Mouse (Mus musculus): Measurements from ENCODE around the gene Ccdc63. TPM values are rescaled to one million over a fixed set of nuclear protein-coding genes. Genes with fewer than 3 reads are reported as not detected.
A peak's percentile ranks its signal among the peaks of the same experiment; 100 is the strongest.

The Ccdc63 gene
- polyA plus RNA-seq, 1 experiment from 2014 or later = 0.19 TPM

GRCm38 (mm10) chr5:122168344-122169069 is 27.9 kb upstream of the Ccdc63 start:
- H3K9ac ChIP-seq (ENCODE audit: low read depth, low read length) = no peak overlapping the region
- no peaks in the 10 kb centered on the region for H3K27me3 ChIP-seq (replicated peaks; ENCODE audit: control insufficient read depth, insufficient read depth, low read length)
- H3K4me2 ChIP-seq (ENCODE audit: low read length) = no peak overlapping the region
- 86% methylated on average over 13 of the region's 14 CpGs for WGBS
- no peak overlapping the region for H3K27ac ChIP-seq (ENCODE audit: low read depth, low read length)
- H3K9me3 ChIP-seq (ENCODE audit: control insufficient read depth, low read length) = no peaks in the 10 kb centered on the region
- peaks cover 37% of the 10 kb centered on the region for H3K4me1 ChIP-seq (ENCODE audit: control insufficient read depth, insufficient read depth, low read depth, low read length)
- no peak for ATAC-seq
- H3K36me3 ChIP-seq (ENCODE audit: control insufficient read depth, insufficient read depth, low read length) = peaks cover 42% of the 10 kb centered on the region
- H3K4me3 ChIP-seq (ENCODE audit: low read length) = no peak overlapping the region

GRCm38 (mm10) chr5:122166636-122167161 is 26.1 kb upstream of the Ccdc63 start:
- peak; percentile 62 for ATAC-seq
- Histone ChIP-seq H3K4me3 (ENCODE audit: low read length) (no peak overlapping the region), H3K4me2 (ENCODE audit: low read length) (0 out of 2 replicates have a peak overlapping the region, but pooled peaks have one; percentile 26), H3K27me3 (replicated peaks; ENCODE audit: control insufficient read depth, insufficient read depth, low read length) (no peaks in the 10 kb centered on the region), H3K9me3 (ENCODE audit: control insufficient read depth, low read length) (no peaks in the 10 kb centered on the region), H3K4me1 (ENCODE audit: control insufficient read depth, insufficient read depth, low read depth, low read length) (peaks cover 55% of the 10 kb centered on the region), H3K27ac (ENCODE audit: low read depth, low read length) (peak overlapping the region; percentile 50), H3K9ac (ENCODE audit: low read depth, low read length) (peak overlapping the region; percentile 3), H3K36me3 (ENCODE audit: control insufficient read depth, insufficient read depth, low read length) (peaks cover 27% of the 10 kb centered on the region)
- WGBS = 27% methylated on average over 8 of the region's 8 CpGs

DNA sequence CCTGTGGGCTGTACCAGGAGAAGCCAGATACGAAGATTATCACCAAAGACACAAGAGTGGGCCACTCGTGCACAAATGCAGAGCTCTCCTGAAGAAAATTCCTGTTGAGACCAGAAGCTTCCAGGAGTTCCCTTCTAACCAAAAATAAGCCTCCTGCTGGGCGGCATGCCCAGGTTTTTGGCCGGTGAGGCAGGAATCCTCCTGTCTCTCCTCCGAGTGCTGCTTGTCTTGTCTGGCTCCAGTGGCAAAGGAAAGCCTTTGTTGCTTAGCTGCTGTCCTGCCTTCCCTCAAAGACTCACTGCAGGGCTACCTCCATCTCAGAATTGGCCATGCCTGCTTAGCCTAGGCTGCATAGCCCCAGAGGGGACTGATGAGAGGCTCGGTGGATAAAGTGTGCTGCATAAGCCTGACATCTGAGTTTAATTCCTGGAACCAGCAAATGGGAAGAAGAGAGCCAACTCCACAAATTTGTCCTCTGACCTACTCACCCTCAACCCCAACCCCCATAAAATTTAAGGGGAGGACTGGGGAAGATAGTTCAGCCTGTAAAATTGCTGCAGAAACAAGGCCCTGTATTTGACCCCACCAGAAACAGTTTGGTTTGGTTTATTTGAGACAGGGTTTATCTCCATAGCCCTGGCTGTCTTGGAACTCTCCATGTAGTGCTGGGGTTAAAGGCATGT is 24.8 kb upstream of the Ccdc63 start:
- 50% methylated on average over 6 of the region's 6 CpGs for WGBS
- no peak for ATAC-seq
- Histone ChIP-seq H3K27me3 (replicated peaks; ENCODE audit: control insufficient read depth, insufficient read depth, low read length) (no peaks in the 10 kb centered on the region), H3K9ac (ENCODE audit: low read depth, low read length) (no peak overlapping the region), H3K36me3 (ENCODE audit: control insufficient read depth, insufficient read depth, low read length) (peaks cover 14% of the 10 kb centered on the region), H3K27ac (ENCODE audit: low read depth, low read length) (peak overlapping the region; percentile 13; the same call in 1 of the 2 replicates), H3K4me3 (ENCODE audit: low read length) (no peak overlapping the region), H3K4me2 (ENCODE audit: low read length) (0 out of 2 replicates have a peak overlapping the region, but pooled peaks have one; percentile 9), H3K4me1 (ENCODE audit: control insufficient read depth, insufficient read depth, low read depth, low read length) (peaks cover 68% of the 10 kb centered on the region), H3K9me3 (ENCODE audit: control insufficient read depth, low read length) (no peaks in the 10 kb centered on the region)

GRCm38 (mm10) chr5:122164011-122164410 is 23.4 kb upstream of the Ccdc63 start:
- no peak for ATAC-seq
- Histone ChIP-seq H3K9me3 (ENCODE audit: control insufficient read depth, low read length) (no peaks in the 10 kb centered on the region), H3K4me1 (ENCODE audit: control insufficient read depth, insufficient read depth, low read depth, low read length) (peaks cover 80% of the 10 kb centered on the region), H3K27me3 (replicated peaks; ENCODE audit: control insufficient read depth, insufficient read depth, low read length) (no peaks in the 10 kb centered on the region), H3K27ac (ENCODE audit: low read depth, low read length) (peak overlapping the region; percentile 15; the same call in 1 of the 2 replicates), H3K36me3 (ENCODE audit: control insufficient read depth, insufficient read depth, low read length) (peaks cover 8% of the 10 kb centered on the region; the same call in 1 of the 2 replicates), H3K9ac (ENCODE audit: low read depth, low read length) (peak overlapping the region; percentile 42; the same call in 1 of the 2 replicates), H3K4me3 (ENCODE audit: low read length) (no peak overlapping the region), H3K4me2 (ENCODE audit: low read length) (no peak overlapping the region)
- 54% methylated on average over 3 of the region's 3 CpGs for WGBS

GRCm38 (mm10) chr5:122163194-122163593 is 22.6 kb upstream of the Ccdc63 start:
- no peak overlapping the region for H3K4me2 ChIP-seq (ENCODE audit: low read length)
- 52% methylated on average over 6 of the region's 6 CpGs for WGBS

GRCm38 (mm10) chr5:122158557-122159515 is 18.2 kb upstream of the Ccdc63 start:
- peak; percentile 45 for ATAC-seq
- peaks cover 53% of the 10 kb centered on the region for H3K4me1 ChIP-seq (ENCODE audit: control insufficient read depth, insufficient read depth, low read depth, low read length)
- H3K4me2 ChIP-seq (ENCODE audit: low read length) = peak overlapping the region; percentile 82
- no peaks in the 10 kb centered on the region for H3K9me3 ChIP-seq (ENCODE audit: control insufficient read depth, low read length)
- H3K4me3 ChIP-seq (ENCODE audit: low read length) = peak overlapping the region; percentile 64
- 2% methylated on average over 34 of the region's 42 CpGs for WGBS
- peak overlapping the region; percentile 86 for H3K27ac ChIP-seq (ENCODE audit: low read depth, low read length)
- no peaks in the 10 kb centered on the region for H3K27me3 ChIP-seq (replicated peaks; ENCODE audit: control insufficient read depth, insufficient read depth, low read length)
- H3K36me3 ChIP-seq (ENCODE audit: control insufficient read depth, insufficient read depth, low read length) = no peaks in the 10 kb centered on the region
- H3K9ac ChIP-seq (ENCODE audit: low read depth, low read length) = peak overlapping the region; percentile 94

More at GRCm38 (mm10) chr5:122163194-122163593, 22.6 kb upstream of the Ccdc63 start:
- Histone ChIP-seq H3K36me3 (ENCODE audit: control insufficient read depth, insufficient read depth, low read length) (peaks cover 2% of the 10 kb centered on the region; the same call in 1 of the 2 replicates), H3K4me3 (ENCODE audit: low read length) (no peak overlapping the region), H3K27ac (ENCODE audit: low read depth, low read length) (no peak overlapping the region), H3K4me1 (ENCODE audit: control insufficient read depth, insufficient read depth, low read depth, low read length) (peaks cover 80% of the 10 kb centered on the region), H3K27me3 (replicated peaks; ENCODE audit: control insufficient read depth, insufficient read depth, low read length) (no peaks in the 10 kb centered on the region), H3K9ac (ENCODE audit: low read depth, low read length) (no peak overlapping the region), H3K9me3 (ENCODE audit: control insufficient read depth, low read length) (no peaks in the 10 kb centered on the region)
- no peak for ATAC-seq

DNA sequence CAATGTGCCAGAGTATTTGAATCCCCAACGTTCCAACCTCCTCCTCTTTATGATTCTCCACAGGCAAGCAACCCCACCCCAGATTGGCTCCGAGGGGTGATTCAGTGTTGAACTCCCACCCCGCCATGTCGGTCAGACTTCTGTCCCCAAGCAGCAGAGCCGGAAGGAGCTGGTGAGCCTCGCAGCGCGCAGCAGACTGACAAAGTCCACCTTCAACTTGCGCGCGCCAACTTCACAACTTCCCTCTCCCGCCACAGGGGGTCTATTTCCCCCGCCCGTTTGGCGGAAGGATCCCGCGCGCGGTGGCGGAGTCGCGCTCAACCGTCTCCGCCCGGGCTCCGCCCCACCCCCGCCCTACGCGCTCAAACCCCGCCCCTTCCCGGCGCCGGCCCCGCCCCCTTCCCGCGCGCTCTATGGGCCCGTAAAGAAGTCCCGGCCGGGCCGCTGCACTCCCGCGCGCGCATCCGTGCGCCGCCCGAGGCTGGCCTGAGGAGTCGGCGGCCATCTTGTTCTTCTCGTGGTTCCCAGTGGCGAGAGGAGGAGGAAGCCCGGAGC is 17.3 kb upstream of the Ccdc63 start, which contains the start of gene Ppp1cc:
TSS of gene Ppp1cc (plus strand) at position 452 of the 555 bp plus-strand sequence.
- WGBS = under 1% methylated on average over 48 of the region's 54 CpGs
- Histone ChIP-seq H3K4me2 (ENCODE audit: low read length) (peak within 1 kb of the TSS; percentile 82), H3K36me3 (ENCODE audit: control insufficient read depth, insufficient read depth, low read length) (no peaks in the 10 kb centered on the region), H3K27ac (ENCODE audit: low read depth, low read length) (peak within 1 kb of the TSS; percentile 86), H3K9me3 (ENCODE audit: control insufficient read depth, low read length) (no peaks in the 10 kb centered on the region), H3K9ac (ENCODE audit: low read depth, low read length) (peak within 1 kb of the TSS; percentile 94), H3K4me1 (ENCODE audit: control insufficient read depth, insufficient read depth, low read depth, low read length) (peaks cover 44% of the 10 kb centered on the region), H3K4me3 (ENCODE audit: low read length) (peak within 1 kb of the TSS; percentile 64), H3K27me3 (replicated peaks; ENCODE audit: control insufficient read depth, insufficient read depth, low read length) (no peaks in the 10 kb centered on the region)
- peak; percentile 94 for ATAC-seq

DNA sequence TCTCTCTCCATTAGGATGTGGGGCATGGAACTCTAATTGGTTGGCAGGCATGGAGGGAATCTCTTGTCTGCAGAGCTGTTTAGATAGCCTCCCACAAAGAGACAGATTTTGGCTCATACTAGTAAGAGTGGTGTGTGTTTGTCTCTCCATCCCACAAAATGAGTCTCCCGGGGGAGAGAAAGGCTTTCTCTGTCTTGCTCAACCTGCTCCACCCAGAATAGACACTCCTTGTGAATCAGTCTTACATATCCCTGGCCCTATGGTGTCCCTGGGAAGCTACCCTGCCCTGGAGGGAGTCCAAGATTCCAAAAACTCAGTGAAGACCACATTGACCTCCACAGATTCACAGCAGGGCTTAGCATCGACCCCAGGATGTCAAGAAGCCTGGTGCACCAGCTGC is 15.9 kb upstream of the Ccdc63 start:
- Histone ChIP-seq H3K36me3 (ENCODE audit: control insufficient read depth, insufficient read depth, low read length) (no peaks in the 10 kb centered on the region), H3K4me1 (ENCODE audit: control insufficient read depth, insufficient read depth, low read depth, low read length) (peaks cover 30% of the 10 kb centered on the region), H3K4me2 (ENCODE audit: low read length) (no peak overlapping the region), H3K27me3 (replicated peaks; ENCODE audit: control insufficient read depth, insufficient read depth, low read length) (no peaks in the 10 kb centered on the region), H3K27ac (ENCODE audit: low read depth, low read length) (no peak overlapping the region), H3K9ac (ENCODE audit: low read depth, low read length) (no peak overlapping the region), H3K4me3 (ENCODE audit: low read length) (no peak overlapping the region), H3K9me3 (ENCODE audit: control insufficient read depth, low read length) (no peaks in the 10 kb centered on the region)
- ATAC-seq = no peak
- WGBS = 64% methylated on average over 2 of the region's 2 CpGs

All from hindbrain, embryonic 16.5 days (tissue).